Mouse (Mus musculus): ENCODE data around the gene Rhno1.

Rhno1 gene

DNA sequence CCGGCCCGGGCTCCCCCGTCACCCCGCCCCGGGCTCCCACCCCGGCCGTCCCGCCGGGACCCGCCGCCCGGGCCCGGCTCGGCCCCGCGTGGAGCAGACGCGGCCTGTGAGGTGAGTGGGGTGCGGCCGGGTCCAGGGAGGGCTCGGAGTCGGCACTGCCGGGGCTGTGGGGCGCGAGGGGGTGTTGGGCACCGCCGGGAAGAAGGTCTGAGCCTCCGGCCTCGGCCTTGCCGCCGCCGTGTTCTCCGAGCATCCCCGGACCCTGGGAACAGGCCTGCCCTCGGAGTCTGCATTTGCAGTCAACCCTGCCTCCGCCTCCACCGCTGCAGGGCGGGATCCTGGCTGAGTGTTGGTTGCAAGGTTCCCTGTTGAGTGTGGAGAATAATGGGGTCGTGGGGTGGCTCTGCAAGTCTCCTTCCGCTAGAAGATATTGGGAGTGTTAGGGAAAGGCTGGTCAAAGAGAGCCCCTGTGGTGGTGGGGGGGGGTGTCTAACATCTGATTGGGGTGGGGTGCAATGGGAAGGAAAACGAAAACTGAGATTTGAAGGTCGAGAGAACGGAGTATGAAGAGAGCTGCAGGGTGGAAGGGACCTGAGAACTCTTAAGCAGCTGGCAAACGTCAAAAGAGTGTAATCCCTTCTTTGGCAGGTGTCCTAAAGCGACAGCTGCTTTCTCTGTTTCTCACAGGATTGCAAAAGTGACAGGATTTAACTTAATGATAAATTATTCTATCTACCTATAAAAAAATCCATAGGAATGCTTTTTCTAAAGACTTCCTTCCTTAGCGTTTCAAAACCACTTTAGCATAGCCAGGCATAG is 505 bp upstream of the Rhno1 start:
- intact Hi-C loops (cut with DNase I), result no loop called here

DNA sequence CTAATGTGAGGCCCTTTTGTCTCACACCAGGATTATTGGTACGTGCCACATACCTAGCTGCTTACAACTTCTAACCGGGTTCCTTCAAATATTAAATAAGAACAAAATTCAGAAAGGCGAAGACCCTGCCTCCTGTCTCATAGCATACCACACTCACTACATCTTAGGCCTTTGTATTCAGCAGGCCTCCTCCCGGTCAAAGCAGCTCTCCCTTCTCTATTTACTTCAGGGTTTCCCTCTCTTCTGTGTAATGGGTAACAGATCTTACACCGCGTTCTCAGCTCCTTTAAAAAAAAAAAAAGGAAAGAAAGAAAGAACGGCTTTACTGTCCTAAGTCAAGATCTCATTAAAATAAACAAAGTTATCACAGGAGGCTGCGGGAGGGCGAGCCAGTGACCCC is 810 bp downstream of the Rhno1 start:
- intact Hi-C loops (cut with DNase I), result no loop called here

DNA sequence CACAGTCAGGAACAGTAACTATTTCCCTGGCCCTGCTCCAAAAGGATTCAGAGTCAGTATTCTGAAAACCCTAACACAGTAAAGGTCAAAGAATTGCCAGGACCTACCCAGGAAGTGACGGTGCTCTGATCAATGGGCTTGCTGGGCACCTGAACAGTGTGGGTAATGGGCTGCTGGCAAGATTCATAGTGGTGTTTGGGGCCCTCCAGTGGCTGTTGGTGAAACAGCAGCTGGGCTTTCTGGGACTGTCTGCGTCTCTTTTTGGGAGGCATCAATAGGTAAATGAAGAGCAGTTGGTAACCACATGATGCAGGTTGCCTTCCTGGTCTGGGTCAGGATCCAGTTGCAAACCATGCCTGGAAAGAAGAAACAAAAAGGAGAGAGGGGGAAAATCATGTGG is 3.7 kb downstream of the Rhno1 start:
- intact Hi-C loops (cut with DNase I), result loop anchor here (1.0 to 5.0 kb wide), 2 partner anchors 41 to 122 kb away; no protein-coding TSS in a partner anchor

DNA sequence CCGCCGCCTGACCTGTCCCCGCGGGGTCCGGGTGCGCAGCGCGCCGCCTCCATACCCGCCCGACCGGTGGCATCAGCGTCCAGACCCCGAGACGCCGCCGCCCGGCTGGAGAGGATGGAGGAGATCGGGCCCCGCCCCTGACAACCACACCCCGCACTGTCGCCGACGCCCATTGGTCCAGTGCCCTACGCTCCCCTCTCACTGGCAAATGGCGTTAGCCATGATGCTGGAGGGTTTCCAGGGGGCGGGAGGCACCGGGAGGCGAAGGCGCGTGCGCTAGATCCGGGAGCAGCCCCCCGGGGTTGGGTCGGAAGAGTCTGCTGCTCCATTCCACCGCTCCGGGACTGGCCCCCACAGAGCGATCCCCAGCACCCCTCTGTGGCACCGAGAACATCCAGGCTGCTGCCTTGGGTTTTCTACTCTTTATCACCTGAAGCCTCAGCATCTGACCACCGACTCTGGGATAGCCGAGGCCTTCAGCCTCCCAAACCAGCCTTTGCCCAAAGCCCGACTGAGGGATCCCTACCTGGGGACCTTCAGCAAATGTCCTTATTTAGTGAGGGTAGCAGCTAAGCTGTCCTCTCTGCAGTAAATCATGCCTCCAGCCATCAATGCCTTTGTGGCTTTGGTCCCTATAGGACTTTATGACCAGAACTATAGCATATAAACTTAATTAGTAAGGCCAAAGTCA is 6.8 kb downstream of the Rhno1 start, which contains the start of gene Tulp3:
TSS of gene Tulp3 (minus strand) at position 126 of the 691 bp plus-strand sequence.
- intact Hi-C loops (cut with DNase I), result loop anchor here (5.0 kb wide), 1 partner anchor 119 kb away; no protein-coding TSS in a partner anchor

DNA sequence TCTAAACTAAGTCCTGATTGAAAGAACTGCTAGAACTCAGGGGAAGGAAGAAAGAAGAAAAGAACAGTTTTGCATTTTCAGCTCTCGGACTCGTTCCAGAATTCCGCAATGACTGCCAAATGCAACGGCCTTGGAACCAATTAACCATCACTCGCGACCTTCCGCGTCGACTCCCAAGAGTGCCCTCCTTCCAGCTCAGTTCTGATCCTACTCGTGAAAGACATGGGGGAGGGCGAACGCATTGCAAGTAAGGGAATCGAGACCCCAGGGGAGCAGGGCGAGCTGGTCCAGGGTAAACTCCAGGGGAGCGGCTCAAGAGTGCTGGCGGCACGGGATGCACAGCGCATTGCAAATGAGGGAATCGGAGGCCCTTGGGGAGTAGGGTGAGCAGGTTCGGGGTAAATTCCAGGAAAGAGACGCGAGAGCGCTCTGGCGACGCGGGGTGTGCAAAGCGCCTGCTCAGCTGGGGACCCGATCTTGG is 7.5 kb downstream of the Rhno1 start:
- intact Hi-C loops (cut with DNase I), result loop anchor here (5.0 kb wide), 1 partner anchor 118 kb away; no protein-coding TSS in a partner anchor

DNA sequence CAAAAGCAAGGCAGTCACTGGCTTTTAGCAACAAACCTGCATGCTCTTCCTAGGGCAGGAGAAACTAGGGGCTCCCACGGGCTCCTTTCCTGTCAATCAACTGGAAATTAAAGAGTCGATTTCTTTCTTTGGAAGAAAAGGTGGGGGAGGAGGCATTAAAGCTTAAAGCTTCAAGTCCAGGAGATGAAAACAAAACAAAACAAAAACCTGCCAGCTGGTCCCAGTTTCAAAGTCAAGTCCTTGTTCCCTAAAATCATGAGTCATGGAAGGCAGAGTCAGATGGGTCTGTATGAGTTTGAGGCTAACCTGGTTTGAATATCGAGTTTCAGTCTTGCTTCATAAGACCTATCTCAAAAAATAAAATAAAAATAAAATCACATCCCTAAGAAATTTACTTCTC is 8.6 kb downstream of the Rhno1 start:
- intact Hi-C loops (cut with DNase I), result no loop called here

DNA sequence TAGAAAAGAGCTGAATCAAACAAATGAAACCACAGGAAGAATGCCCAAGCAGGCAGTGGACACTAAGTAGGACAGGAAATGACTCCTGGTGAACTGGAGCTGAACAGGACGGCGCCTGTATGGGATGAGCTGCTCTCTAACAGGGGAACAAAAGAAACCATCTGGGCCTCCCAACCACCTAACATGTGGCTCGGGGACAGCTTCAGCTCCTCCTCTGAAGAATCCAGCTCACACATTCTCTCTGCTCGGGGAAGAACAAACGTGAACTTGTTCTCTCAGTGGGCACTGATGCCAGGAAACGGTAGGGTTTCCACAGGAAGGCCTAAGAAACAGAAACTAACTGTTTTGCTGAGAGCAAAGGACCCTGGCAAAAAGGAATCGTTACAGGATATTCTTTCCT is 13.0 kb downstream of the Rhno1 start:
- intact Hi-C loops (cut with DNase I), result no loop called here

DNA sequence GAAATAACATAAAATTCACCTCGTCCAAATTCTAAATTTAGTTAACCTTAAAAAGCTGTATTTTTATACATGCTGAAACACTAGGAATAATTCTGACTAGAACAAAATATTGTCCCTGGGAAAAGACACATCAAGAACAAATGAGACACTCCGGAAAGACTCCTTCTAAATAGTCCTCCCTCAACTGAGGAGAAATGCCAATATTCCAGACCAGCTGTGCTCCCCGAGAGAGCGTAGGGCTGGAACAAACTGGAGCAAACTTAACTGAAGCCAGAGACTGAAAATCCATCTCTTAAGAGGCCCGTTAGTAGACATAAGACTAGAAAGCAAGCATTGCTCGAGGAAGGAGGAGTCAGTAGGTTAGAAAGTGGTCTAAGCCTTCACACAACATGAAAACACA is 15.9 kb downstream of the Rhno1 start:
- intact Hi-C loops (cut with DNase I), result no loop called here

DNA sequence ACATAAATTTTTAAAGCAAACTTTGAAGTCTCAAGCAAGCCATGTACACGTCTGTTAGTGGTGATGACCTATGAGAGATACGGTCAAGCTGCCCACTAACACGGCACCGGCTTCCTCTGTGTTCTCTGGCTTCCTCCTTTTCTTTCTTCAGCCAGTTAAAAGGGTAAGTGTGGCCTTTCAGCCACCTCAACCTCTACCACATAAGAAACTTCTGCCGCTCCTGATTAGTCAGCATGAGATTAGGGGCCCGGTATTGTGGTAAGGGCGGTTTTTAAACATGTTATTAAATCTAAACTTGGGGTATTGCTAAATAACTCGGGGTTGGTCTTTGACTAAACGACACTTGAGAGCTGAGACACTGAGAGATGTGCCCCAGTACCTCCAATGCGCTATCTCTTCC is 17.1 kb downstream of the Rhno1 start:
- intact Hi-C loops (cut with DNase I), result no loop called here

DNA sequence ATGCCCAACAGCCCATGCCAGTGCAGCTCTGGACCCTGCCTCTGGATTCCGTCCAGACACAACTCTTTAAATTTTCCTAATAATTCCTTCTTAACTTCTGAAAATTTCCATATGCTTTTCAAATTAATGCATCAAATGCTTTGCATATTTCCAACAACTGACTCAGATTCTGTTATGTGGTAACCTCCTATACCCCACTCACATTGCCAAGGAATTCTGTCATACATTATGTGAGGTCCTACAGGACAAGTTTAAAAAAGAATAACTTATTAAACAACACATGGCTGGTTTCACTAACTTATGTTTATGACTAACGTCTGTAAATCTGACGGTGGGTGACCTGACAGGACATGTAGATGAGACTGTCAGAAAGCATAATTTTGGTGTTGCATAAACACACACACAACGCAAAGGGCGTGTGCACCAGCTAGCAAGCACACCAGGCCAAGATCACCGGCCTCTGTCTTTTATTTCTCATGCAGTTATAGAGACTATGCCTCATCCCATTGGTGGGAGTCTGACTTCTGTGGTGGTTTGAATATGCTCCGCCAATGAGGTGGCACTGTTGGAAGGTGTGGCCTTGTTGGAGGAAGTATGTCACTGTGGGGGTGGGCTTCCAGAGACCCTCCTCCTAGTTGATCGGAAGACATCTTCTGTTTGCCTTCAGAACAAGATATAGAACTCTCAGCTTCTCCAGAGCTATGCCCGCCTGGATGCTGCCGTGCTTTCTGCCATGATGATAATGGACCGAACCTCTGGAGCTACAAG is 20.6 kb downstream of the Rhno1 start:
- intact Hi-C loops (cut with DNase I), result no loop called here

DNA sequence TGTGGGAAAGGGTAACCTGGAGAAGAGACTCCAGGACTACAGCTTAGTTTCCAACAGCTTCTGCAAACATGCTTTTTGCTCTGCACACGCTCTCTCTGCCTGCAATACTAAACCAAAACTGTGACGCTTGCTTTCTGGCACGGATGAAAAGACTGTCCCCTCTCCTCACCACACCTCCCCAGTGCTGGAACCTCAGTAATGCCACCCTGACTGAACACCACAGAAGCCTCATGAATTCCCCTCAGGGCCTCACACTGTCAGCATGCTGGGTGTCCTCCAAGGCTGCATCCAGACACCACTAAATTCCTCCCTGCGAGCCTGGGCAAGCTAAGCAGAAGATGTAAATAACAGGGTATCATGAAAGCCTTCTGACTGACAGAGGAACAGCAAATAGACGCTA is 23.8 kb downstream of the Rhno1 start:
- intact Hi-C loops (cut with DNase I), result no loop called here

DNA sequence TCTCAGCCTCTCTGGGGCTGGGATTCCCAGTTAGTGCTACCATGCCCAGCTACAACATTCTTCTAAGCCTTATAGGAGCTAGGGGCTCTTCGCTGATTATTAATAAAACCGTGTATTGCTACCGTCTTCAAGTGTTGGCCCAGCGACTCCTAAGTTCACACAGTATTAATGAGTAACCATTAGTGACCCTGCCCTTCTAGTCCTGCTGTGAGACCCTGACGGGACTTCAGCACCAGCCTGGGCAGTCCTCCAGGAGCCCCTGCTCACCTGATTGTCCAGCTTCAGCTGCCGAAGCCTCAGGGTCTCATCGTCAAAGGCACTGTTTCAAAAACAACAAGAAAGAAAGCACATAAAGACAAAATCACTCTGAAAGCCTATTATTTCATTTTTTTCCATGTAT is 25.2 kb downstream of the Rhno1 start:
- intact Hi-C loops (cut with DNase I), result no loop called here

DNA sequence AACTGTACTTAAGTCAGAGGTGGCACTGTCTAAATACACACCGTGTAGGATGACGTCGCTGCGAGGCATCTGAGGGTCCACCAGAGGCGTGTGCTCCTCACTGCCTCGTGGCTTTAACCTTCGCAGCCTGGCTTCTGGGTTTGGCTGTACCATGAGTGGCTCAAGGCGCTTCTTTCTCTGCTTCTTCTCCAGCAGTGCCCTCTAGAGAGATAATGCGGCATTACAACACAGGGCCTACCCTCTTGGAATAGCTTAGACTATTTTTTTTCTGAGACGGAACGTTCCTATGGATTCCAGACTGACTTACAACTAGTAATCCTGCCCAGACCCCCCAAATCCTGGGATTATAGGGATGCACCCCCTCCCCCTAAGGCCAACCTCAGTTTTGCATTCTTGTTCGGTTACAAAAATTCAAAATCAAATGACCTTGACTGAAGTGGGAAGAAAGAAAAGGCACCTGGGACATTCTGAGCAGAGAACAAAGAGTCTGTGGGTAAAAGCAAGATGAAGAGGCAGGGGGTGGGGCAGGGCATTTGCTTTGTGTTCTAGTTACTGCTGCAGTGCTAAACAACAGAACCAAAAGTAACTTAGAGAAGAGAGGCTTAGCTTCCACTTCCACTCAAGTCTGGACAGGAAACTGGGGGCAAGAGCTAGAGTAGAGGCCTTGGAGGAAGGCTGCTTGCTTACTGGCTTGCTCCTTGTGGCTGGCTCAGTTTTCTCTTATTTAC is 28.1 kb downstream of the Rhno1 start:
- intact Hi-C loops (cut with DNase I), result no loop called here

DNA sequence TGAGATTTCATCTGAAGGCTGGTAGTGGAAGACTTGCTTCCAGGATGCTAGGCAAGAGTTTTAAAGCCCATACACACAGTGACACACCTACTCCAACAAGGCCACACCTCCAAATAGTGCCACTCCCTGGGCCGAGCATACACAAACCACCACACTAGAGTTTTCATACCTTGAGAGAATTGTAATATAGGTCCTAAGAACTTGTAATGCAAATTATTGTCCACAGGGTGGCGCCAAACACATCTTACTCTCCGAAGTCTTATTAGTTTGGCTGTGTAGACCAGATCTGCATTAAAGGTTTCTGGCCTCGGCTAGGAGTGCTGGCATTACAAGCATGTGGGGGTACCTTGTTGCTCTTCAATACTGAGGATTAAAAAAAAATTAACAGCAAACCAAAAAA is 44.4 kb downstream of the Rhno1 start:
- intact Hi-C loops (cut with DNase I), result loop anchor here (1.0 to 5.0 kb wide), 2 partner anchors 40 to 94 kb away; no protein-coding TSS in a partner anchor

DNA sequence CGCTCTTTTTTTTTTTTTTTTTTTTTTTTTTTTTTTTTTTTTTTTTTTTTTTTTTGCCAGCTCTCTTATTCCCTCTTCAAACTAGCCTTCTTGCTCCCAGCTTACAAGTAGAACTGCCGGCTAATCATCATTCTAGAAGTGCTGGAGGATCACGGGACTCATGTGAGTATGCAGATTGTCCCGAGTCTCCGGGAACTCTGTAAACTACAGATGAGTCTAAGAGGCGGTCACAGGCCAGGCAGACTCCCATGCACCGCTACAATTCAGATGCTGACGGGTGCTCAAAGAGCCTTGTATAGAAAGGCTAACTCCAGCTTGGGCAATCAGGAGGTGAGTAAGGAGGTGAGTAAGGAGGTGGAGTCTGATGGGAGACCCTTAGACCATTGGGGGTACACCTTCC is 47.1 kb downstream of the Rhno1 start:
- intact Hi-C loops (cut with DNase I), result loop anchor here (5.0 kb wide), 1 partner anchor 97 kb away; no protein-coding TSS in a partner anchor

DNA sequence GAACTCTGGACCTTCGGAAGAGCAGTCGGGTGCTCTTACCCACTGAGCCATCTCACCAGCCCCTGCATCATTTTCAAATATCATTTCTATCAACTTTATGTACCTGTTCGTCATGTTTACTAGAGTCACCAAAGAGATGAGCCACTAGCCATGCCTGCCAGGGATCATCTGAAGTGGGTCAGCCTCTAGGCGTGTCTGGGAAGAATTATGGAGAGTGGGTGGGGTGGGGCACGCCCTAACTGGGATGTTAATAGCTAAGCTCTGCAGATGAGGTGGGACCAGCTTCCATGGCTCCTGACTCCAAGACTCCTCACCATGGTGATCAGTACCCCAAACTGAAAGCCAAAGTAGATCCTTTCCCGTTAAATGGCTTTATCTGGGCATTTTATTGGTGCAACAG is 47.9 kb downstream of the Rhno1 start:
- intact Hi-C loops (cut with DNase I), result loop anchor here (5.0 kb wide), 1 partner anchor 98 kb away; no protein-coding TSS in a partner anchor

DNA sequence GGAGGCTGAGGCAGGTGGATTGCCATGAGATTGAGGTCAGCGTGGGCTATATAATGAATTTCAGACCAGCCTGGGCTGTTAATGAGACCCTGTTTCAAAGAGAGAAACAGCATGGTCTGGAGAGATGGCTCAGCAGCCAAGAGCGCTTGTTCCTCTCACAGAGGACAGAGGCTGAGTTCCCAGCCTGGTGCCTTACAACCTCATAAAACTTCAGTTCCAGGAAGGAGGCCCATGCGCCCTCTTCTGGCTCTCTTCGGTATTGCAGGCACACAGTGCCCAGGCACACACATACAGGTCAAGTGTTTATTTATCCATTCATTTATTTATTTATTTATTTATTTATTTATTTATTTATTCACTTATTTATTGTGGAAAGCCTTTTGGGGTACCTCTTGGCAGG is 54.4 kb downstream of the Rhno1 start:
- intact Hi-C loops (cut with DNase I), result loop anchor here (2.0 to 10.0 kb wide), 2 partner anchors 74 to 104 kb away; no protein-coding TSS in a partner anchor
